In the genomic region with DNA sequence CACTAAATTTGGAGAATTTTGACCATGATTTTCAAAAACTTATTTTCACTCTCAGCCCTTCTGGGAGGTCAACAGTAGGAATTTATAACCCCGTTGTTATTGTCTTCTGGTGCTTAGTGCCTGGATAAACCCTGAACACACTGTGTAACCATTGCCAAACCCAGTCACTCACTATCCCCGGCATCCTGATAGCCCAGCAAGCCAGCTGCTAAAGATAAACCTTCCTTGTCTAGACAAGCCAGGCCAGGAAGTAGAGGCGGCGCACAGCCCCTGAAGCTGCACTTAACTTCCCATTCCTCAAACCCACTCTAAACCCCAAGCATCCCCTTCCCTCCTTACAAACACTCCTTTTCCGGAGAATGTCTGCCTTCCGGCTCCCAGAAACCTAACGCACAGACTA, we compare ENCODE assay signal across 12 mouse cellular contexts. TPM values are rescaled to one million over a fixed set of nuclear protein-coding genes. Genes with fewer than 3 reads are reported as not detected.
A peak's percentile ranks its signal among the peaks of the same experiment; 100 is the strongest.
DNase-seq lines count a peak whose midpoint lies in the region; ATAC-seq lines count a peak whose summit lies in the region.
"Had no signal": no experiment of that assay in that cellular context is flagged by ENCODE, and none has a peak within 500 bp of the region (broad histone marks: within the 10 kb centered on the region; RNA-seq: fewer than 3 reads in every experiment).

No protein-coding gene starts in this region.

- 31% methylated on average over 7 of the region's 7 CpGs for WGBS in heart, embryonic 12.5 days
- 34% methylated on average over 7 of the region's 7 CpGs for WGBS in heart, embryonic 11.5 days (ENCODE audit: insufficient replicate concordance)
- 33% methylated on average over 7 of the region's 7 CpGs for WGBS in intestine, embryonic 16.5 days

- no peaks in the 10 kb centered on the region for H3K27me3 ChIP-seq in heart, embryonic 12.5 days (replicated peaks)
- H3K27me3 ChIP-seq in heart, embryonic 11.5 days (ENCODE audit: control insufficient read depth, insufficient read depth, low read length) = no peaks in the 10 kb centered on the region
- H3K27me3 ChIP-seq in intestine, embryonic 16.5 days (replicated peaks; ENCODE audit: control insufficient read depth, insufficient read depth, low read length) = no peaks in the 10 kb centered on the region

- H3K4me3 ChIP-seq in heart, embryonic 12.5 days = no peak overlapping the region
- H3K4me3 ChIP-seq in heart, embryonic 11.5 days (ENCODE audit: low read depth, low read length) = no peak overlapping the region
- no peak overlapping the region for H3K4me3 ChIP-seq in intestine, embryonic 16.5 days (ENCODE audit: low read length)

- no peak for ATAC-seq in heart, embryonic 12.5 days (ENCODE audit: insufficient number of reproducible peaks, low FRiP score)
- no peak for ATAC-seq in heart, embryonic 11.5 days (replicated peaks; ENCODE audit: insufficient number of reproducible peaks, low FRiP score, low TSS enrichment)
- peak; percentile 11; the same call in 1 of the 2 replicates for ATAC-seq in intestine, embryonic 16.5 days
- peak; percentile 41 for ATAC-seq in megakaryocyte, adult 5-6 weeks (ENCODE audit: poor library complexity, severe bottlenecking)
- no peak for ATAC-seq in cerebellum, adult (ENCODE audit: insufficient number of reproducible peaks, low FRiP score, low TSS enrichment)

- DNase-seq in MEL-GATA-1-ER (ENCODE audit: extremely low read depth, low read depth) = peak; percentile 40
- DNase-seq in gastrocnemius, adult 18-20 months (ENCODE audit: low spot score) = no peak
- DNase-seq in retina, postnatal 1 day = no peak
- DNase-seq: adrenal gland, postnatal 36 days; cerebellum, postnatal 10 days; gastrocnemius, postnatal 10 days; thymus, postnatal 36 days had no signal

- no peak overlapping the region for H3K27ac ChIP-seq in heart, embryonic 12.5 days (ENCODE audit: poor library complexity, severe bottlenecking)
- H3K27ac ChIP-seq in heart, embryonic 11.5 days (ENCODE audit: low read depth, low read length) = no peak overlapping the region
- H3K27ac ChIP-seq in intestine, embryonic 16.5 days (ENCODE audit: low read length) = peak overlapping the region; percentile 68

- H3K9me3 ChIP-seq in heart, embryonic 12.5 days (replicated peaks) = no peaks in the 10 kb centered on the region
- H3K9me3 ChIP-seq in heart, embryonic 11.5 days (replicated peaks; ENCODE audit: control insufficient read depth, low read length) = no peaks in the 10 kb centered on the region
- no peaks in the 10 kb centered on the region for H3K9me3 ChIP-seq in intestine, embryonic 16.5 days (ENCODE audit: control insufficient read depth, low read length)

- peaks cover 24% of the 10 kb centered on the region for H3K4me1 ChIP-seq in heart, embryonic 12.5 days (replicated peaks)
- H3K4me1 ChIP-seq in heart, embryonic 11.5 days (ENCODE audit: control insufficient read depth, insufficient read depth, low read length) = peaks cover 4% of the 10 kb centered on the region; the same call in 1 of the 2 replicates
- H3K4me1 ChIP-seq in intestine, embryonic 16.5 days (ENCODE audit: control insufficient read depth, insufficient read depth, low read length) = peaks cover 23% of the 10 kb centered on the region

- H3K4me2 ChIP-seq in heart, embryonic 12.5 days = peak overlapping the region; percentile 9; the same call in 1 of the 2 replicates
- no peak overlapping the region; the same call in 1 of the 2 replicates for H3K4me2 ChIP-seq in heart, embryonic 11.5 days
- no peak overlapping the region for H3K4me2 ChIP-seq in intestine, embryonic 16.5 days (ENCODE audit: low read depth, low read length)

- H3K9ac ChIP-seq in heart, embryonic 12.5 days = no peak overlapping the region
- no peak overlapping the region for H3K9ac ChIP-seq in heart, embryonic 11.5 days (ENCODE audit: low read depth, low read length)
- no peak overlapping the region for H3K9ac ChIP-seq in intestine, embryonic 16.5 days (ENCODE audit: low read depth, low read length)

- H3K36me3 ChIP-seq in heart, embryonic 12.5 days = no peaks in the 10 kb centered on the region
- H3K36me3 ChIP-seq in heart, embryonic 11.5 days (ENCODE audit: control insufficient read depth, insufficient read depth, low read length) = no peaks in the 10 kb centered on the region
- no peaks in the 10 kb centered on the region for H3K36me3 ChIP-seq in intestine, embryonic 16.5 days (ENCODE audit: control insufficient read depth, insufficient read depth, low read length)

RNA-seq across cellular contexts. Expression of gene Sowahc, which starts 43.3 kb away (rescaled TPM):
- 4.3 TPM in 2 replicates for polyA plus RNA-seq in heart, embryonic 12.5 days (2016; fragmentation: Nextera tagmentation; extraction: Ambion mirVana)
- polyA plus RNA-seq in heart, embryonic 11.5 days (2014; fragmentation: Nextera tagmentation; extraction: Ambion mirVana) = 2.0 and 3.1 TPM in 2 replicates
- polyA plus RNA-seq in intestine, embryonic 16.5 days (2015; fragmentation: Nextera tagmentation; extraction: Ambion mirVana) = 11.2 and 11.7 TPM in 2 replicates
- total RNA-seq in megakaryocyte, adult 5-6 weeks (2015) = 50.0 and 54.3 TPM in 2 replicates
- total RNA-seq in megakaryocyte, adult 5-6 weeks (2017) = 56.0 and 68.8 TPM in 2 replicates
- under 1 TPM; 0.66 to 0.78 TPM for total RNA-seq in gastrocnemius, adult 18-20 months (2021)

RNA-seq across cellular contexts. Expression of gene Sept10, which starts 43.4 kb away (rescaled TPM):
- polyA plus RNA-seq in heart, embryonic 12.5 days (2016; fragmentation: Nextera tagmentation; extraction: Ambion mirVana) = 35.0 and 35.1 TPM in 2 replicates
- 40.3 and 46.3 TPM in 2 replicates for polyA plus RNA-seq in heart, embryonic 11.5 days (2014; fragmentation: Nextera tagmentation; extraction: Ambion mirVana)
- polyA plus RNA-seq in intestine, embryonic 16.5 days (2015; fragmentation: Nextera tagmentation; extraction: Ambion mirVana) = 24.6 and 25.6 TPM in 2 replicates
- total RNA-seq in megakaryocyte, adult 5-6 weeks (2015) = 17.6 and 19.8 TPM in 2 replicates
- 44.5 and 54.9 TPM in 2 replicates for total RNA-seq in megakaryocyte, adult 5-6 weeks (2017)
- 1 to 10 TPM; 6.5 to 8.5 TPM for total RNA-seq in gastrocnemius, adult 18-20 months (2021)

RNA-seq across cellular contexts. Expression of gene P4ha1, which starts 58.0 kb away (rescaled TPM):
- polyA plus RNA-seq in heart, embryonic 12.5 days (2016; fragmentation: Nextera tagmentation; extraction: Ambion mirVana) = 58.9 and 59.3 TPM in 2 replicates
- polyA plus RNA-seq in heart, embryonic 11.5 days (2014; fragmentation: Nextera tagmentation; extraction: Ambion mirVana) = 54.8 and 66.1 TPM in 2 replicates
- 66.0 and 69.4 TPM in 2 replicates for polyA plus RNA-seq in intestine, embryonic 16.5 days (2015; fragmentation: Nextera tagmentation; extraction: Ambion mirVana)
- 9.6 and 14.3 TPM in 2 replicates for total RNA-seq in megakaryocyte, adult 5-6 weeks (2015)
- 19.2 and 25.0 TPM in 2 replicates for total RNA-seq in megakaryocyte, adult 5-6 weeks (2017)
- 10 to 100 TPM; 32.0 to 41.6 TPM for total RNA-seq in gastrocnemius, adult 18-20 months (2021)

Comparison
In these comparisons a context has a peak if more than half of its experiments do, and no peak if none do; other contexts are left out.
1. ATAC-seq: peak in intestine, embryonic 16.5 days (single experiment) and megakaryocyte, adult 5-6 weeks (single experiment); none in heart, embryonic 12.5 days (single experiment), heart, embryonic 11.5 days (single experiment) and cerebellum, adult (single experiment).